Mouse (Mus musculus): Measurements from ENCODE around the gene Cacna1g. TPM values are rescaled to one million over a fixed set of nuclear protein-coding genes. Genes with fewer than 3 reads are reported as not detected.

The Cacna1g gene
- polyA plus RNA-seq (2015; fragmentation: Nextera tagmentation; extraction: Ambion mirVana), result 7.3 and 7.7 TPM in 2 replicates

GRCm38 (mm10) chr11:94473707-94474543, at the start of gene Cacna1g:
Gene Cacna1g, minus strand, starts transcription at chr11:94474198.
- ATAC-seq (ENCODE audit: borderline replicate concordance, extremely low read depth, low FRiP score, low TSS enrichment), result peak; percentile 92
- WGBS, result under 1% methylated on average over 35 of the region's 71 CpGs

GRCm38 (mm10) chr11:94521219-94521843, 47.3 kb upstream of the Cacna1g start, which contains the start of gene Mycbpap:
Gene Mycbpap, minus strand, starts transcription at chr11:94521742.
- no peaks in the 10 kb centered on the region for H3K9me3 ChIP-seq
- H3K4me2 ChIP-seq, result peak within 1 kb of the TSS; percentile 85
- no peaks in the 10 kb centered on the region for H3K36me3 ChIP-seq
- H3K4me1 ChIP-seq, result 0 out of 2 replicates have a peak, but pooled peaks cover 21% of the 10 kb centered on the region
- 0 out of 2 replicates have a peak within 1 kb of the TSS, but pooled peaks have one; percentile 0 for H3K27ac ChIP-seq
- ATAC-seq (ENCODE audit: borderline replicate concordance, extremely low read depth, low FRiP score, low TSS enrichment), result peak; percentile 72; the same call in 1 of the 2 replicates
- peak within 1 kb of the TSS; percentile 46 for H3K9ac ChIP-seq
- no peaks in the 10 kb centered on the region for H3K27me3 ChIP-seq
- WGBS, result under 1% methylated on average over 42 of the region's 42 CpGs
- peak within 1 kb of the TSS; percentile 52 for H3K4me3 ChIP-seq

More at GRCm38 (mm10) chr11:94473707-94474543, at the start of gene Cacna1g:
- H3K9ac ChIP-seq, result peak within 1 kb of the TSS; percentile 69
- H3K4me2 ChIP-seq, result peak within 1 kb of the TSS; percentile 87
- peak within 1 kb of the TSS; percentile 71 for H3K4me3 ChIP-seq
- H3K4me1 ChIP-seq, result peaks cover 60% of the 10 kb centered on the region
- H3K9me3 ChIP-seq, result no peaks in the 10 kb centered on the region
- peaks cover 69% of the 10 kb centered on the region for H3K27me3 ChIP-seq
- H3K27ac ChIP-seq, result peak within 1 kb of the TSS; percentile 96
- no peaks in the 10 kb centered on the region for H3K36me3 ChIP-seq

GRCm38 (mm10) chr11:94513452-94513851, 39.5 kb upstream of the Cacna1g start:
- Histone ChIP-seq H3K4me2 (no peak overlapping the region), H3K9ac (no peak overlapping the region), H3K4me3 (no peak overlapping the region), H3K36me3 (no peaks in the 10 kb centered on the region), H3K4me1 (0 out of 2 replicates have a peak, but pooled peaks cover 8% of the 10 kb centered on the region), H3K9me3 (no peaks in the 10 kb centered on the region), H3K27me3 (no peaks in the 10 kb centered on the region), H3K27ac (no peak overlapping the region)
- 19% methylated on average over 9 of the region's 9 CpGs for WGBS
- peak; percentile 52; the same call in 1 of the 2 replicates for ATAC-seq (ENCODE audit: borderline replicate concordance, extremely low read depth, low FRiP score, low TSS enrichment)

- Histone ChIP-seq H3K27ac (no peak overlapping the region), H3K27me3 (no peaks in the 10 kb centered on the region), H3K36me3 (no peaks in the 10 kb centered on the region), H3K4me1 (0 out of 2 replicates have a peak, but pooled peaks cover 2% of the 10 kb centered on the region), H3K4me3 (no peak overlapping the region), H3K9ac (no peak overlapping the region), H3K4me2 (no peak overlapping the region), H3K9me3 (no peaks in the 10 kb centered on the region)
- no peak for ATAC-seq (ENCODE audit: borderline replicate concordance, extremely low read depth, low FRiP score, low TSS enrichment)
- 55% methylated on average over 10 of the region's 10 CpGs for WGBS
Measured at GRCm38 (mm10) chr11:94508976-94509375, 35.0 kb upstream of the Cacna1g start.

- Histone ChIP-seq H3K27ac (no peak overlapping the region), H3K4me3 (no peak overlapping the region), H3K9me3 (no peaks in the 10 kb centered on the region), H3K4me1 (peaks cover 31% of the 10 kb centered on the region), H3K4me2 (no peak overlapping the region), H3K9ac (no peak overlapping the region), H3K36me3 (no peaks in the 10 kb centered on the region), H3K27me3 (no peaks in the 10 kb centered on the region; the same call in 1 of the 2 replicates)
- WGBS, result 73% methylated on average over 8 of the region's 8 CpGs
- no peak for ATAC-seq (ENCODE audit: borderline replicate concordance, extremely low read depth, low FRiP score, low TSS enrichment)
Measured at GRCm38 (mm10) chr11:94501482-94501881, 27.5 kb upstream of the Cacna1g start.

- Histone ChIP-seq H3K4me1 (peaks cover 31% of the 10 kb centered on the region), H3K27me3 (no peaks in the 10 kb centered on the region; the same call in 1 of the 2 replicates), H3K4me3 (peak overlapping the region; percentile 42), H3K4me2 (peak overlapping the region; percentile 58), H3K9me3 (no peaks in the 10 kb centered on the region), H3K27ac (peak overlapping the region; percentile 96), H3K36me3 (no peaks in the 10 kb centered on the region), H3K9ac (no peak overlapping the region)
- ATAC-seq (ENCODE audit: borderline replicate concordance, extremely low read depth, low FRiP score, low TSS enrichment), result no peak
- WGBS, result 17% methylated on average over 8 of the region's 8 CpGs
Measured at GRCm38 (mm10) chr11:94500362-94500761, 26.4 kb upstream of the Cacna1g start.

GRCm38 (mm10) chr11:94499661-94500152, 25.7 kb upstream of the Cacna1g start, which contains the start of gene Epn3:
Gene Epn3, minus strand, starts transcription at chr11:94499974.
- peaks cover 36% of the 10 kb centered on the region for H3K4me1 ChIP-seq
- peak within 1 kb of the TSS; percentile 58 for H3K4me2 ChIP-seq
- H3K27ac ChIP-seq, result peak within 1 kb of the TSS; percentile 96
- no peaks in the 10 kb centered on the region for H3K9me3 ChIP-seq
- peak within 1 kb of the TSS; percentile 42 for H3K4me3 ChIP-seq
- under 1% methylated on average over 25 of the region's 26 CpGs for WGBS
- H3K9ac ChIP-seq, result peak within 1 kb of the TSS; percentile 56
- no peaks in the 10 kb centered on the region; the same call in 1 of the 2 replicates for H3K27me3 ChIP-seq
- no peaks in the 10 kb centered on the region for H3K36me3 ChIP-seq
- peak; percentile 64 for ATAC-seq (ENCODE audit: borderline replicate concordance, extremely low read depth, low FRiP score, low TSS enrichment)

GRCm38 (mm10) chr11:94499035-94499434, 25.0 kb upstream of the Cacna1g start:
- peaks cover 42% of the 10 kb centered on the region for H3K4me1 ChIP-seq
- H3K9me3 ChIP-seq, result no peaks in the 10 kb centered on the region
- 7% methylated on average over 2 of the region's 2 CpGs for WGBS
- peak overlapping the region; percentile 42 for H3K4me3 ChIP-seq
- H3K9ac ChIP-seq, result peak overlapping the region; percentile 56
- no peak for ATAC-seq (ENCODE audit: borderline replicate concordance, extremely low read depth, low FRiP score, low TSS enrichment)
- H3K4me2 ChIP-seq, result peak overlapping the region; percentile 58
- H3K27me3 ChIP-seq, result no peaks in the 10 kb centered on the region; the same call in 1 of the 2 replicates
- peak overlapping the region; percentile 96 for H3K27ac ChIP-seq
- H3K36me3 ChIP-seq, result no peaks in the 10 kb centered on the region

GRCm38 (mm10) chr11:94498093-94498996, 24.3 kb upstream of the Cacna1g start:
- Histone ChIP-seq H3K9me3 (no peaks in the 10 kb centered on the region), H3K4me3 (peak overlapping the region; percentile 42), H3K4me1 (peaks cover 47% of the 10 kb centered on the region), H3K27ac (peak overlapping the region; percentile 96), H3K36me3 (no peaks in the 10 kb centered on the region), H3K9ac (peak overlapping the region; percentile 56), H3K4me2 (peak overlapping the region; percentile 58), H3K27me3 (no peaks in the 10 kb centered on the region; the same call in 1 of the 2 replicates)
- 19% methylated on average over 19 of the region's 19 CpGs for WGBS
- ATAC-seq (ENCODE audit: borderline replicate concordance, extremely low read depth, low FRiP score, low TSS enrichment), result peak; percentile 31; the same call in 1 of the 2 replicates

GRCm38 (mm10) chr11:94495415-94495814, 21.4 kb upstream of the Cacna1g start:
- WGBS, result 58% methylated on average over 3 of the region's 3 CpGs
- peak overlapping the region; percentile 77 for H3K27ac ChIP-seq
- H3K4me2 ChIP-seq, result no peak overlapping the region
- H3K4me1 ChIP-seq, result peaks cover 61% of the 10 kb centered on the region
- H3K36me3 ChIP-seq, result no peaks in the 10 kb centered on the region
- no peak overlapping the region for H3K9ac ChIP-seq
- no peak; the same call in 1 of the 2 replicates for ATAC-seq (ENCODE audit: borderline replicate concordance, extremely low read depth, low FRiP score, low TSS enrichment)
- H3K9me3 ChIP-seq, result no peaks in the 10 kb centered on the region
- H3K4me3 ChIP-seq, result no peak overlapping the region
- H3K27me3 ChIP-seq, result peaks cover 21% of the 10 kb centered on the region; the same call in 1 of the 2 replicates

All from lung, embryonic 15.5 days (tissue).